Mouse (Mus musculus): ENCODE results near the gene Sgms1. TPM values are rescaled to one million over a fixed set of nuclear protein-coding genes. Genes with fewer than 3 reads are reported as not detected.

Sgms1 gene
- polyA plus RNA-seq, 1 experiment = 5.3 TPM

DNA sequence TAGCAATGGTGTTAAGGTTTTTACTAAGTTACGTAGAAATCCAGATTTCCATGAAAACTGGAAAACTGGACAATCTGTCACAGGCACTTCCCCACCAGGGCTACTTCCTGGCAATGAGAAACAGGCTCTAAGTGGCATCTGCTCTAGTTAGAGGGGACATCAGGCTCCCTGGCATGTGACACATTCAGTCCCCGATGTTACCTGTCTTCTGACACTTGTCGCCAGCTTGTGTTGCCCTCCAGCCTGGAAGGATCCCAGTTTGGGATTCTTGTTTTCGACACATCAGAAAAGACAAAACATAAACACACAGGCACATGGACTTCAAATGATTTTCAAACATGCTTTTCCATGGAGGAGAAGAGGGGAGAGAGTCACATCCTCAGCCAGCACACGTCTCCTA lies 60.0 kb downstream of the Sgms1 start:
- no peak for TF ChIP-seq MYOD1 (IDR thresholded peaks at IDR 0.05; ENCODE audit: control insufficient read depth, insufficient read length, low read depth)
- no peak for TF ChIP-seq FOSL1 (IDR thresholded peaks at IDR 0.05; ENCODE audit: insufficient read depth, low read length, poor library complexity, severe bottlenecking)
- TF ChIP-seq MYOG (IDR thresholded peaks at IDR 0.05; ENCODE audit: control insufficient read depth, extremely low read depth, insufficient read length) = no peak
- TF ChIP-seq CEBPB (IDR thresholded peaks at IDR 0.05; ENCODE audit: low read depth) = no peak
- no peak for TF ChIP-seq USF1 (IDR thresholded peaks at IDR 0.05; ENCODE audit: low read depth)
- TF ChIP-seq CTCF (IDR thresholded peaks at IDR 0.05; ENCODE audit: control insufficient read depth, insufficient read depth, insufficient read length) = no peak
- no peak for TF ChIP-seq MAX (IDR thresholded peaks at IDR 0.05)
- peaks cover 1% of the 10 kb centered on the region for H3K79me3 ChIP-seq (ENCODE audit: low read depth)
- H3K4me3 ChIP-seq (ENCODE audit: insufficient read depth, poor library complexity, severe bottlenecking) = no peak overlapping the region
- H3K79me2 ChIP-seq (ENCODE audit: control insufficient read depth, insufficient read depth) = no peaks in the 10 kb centered on the region
- H3K27me3 ChIP-seq (ENCODE audit: control insufficient read depth, insufficient read depth, insufficient read length) = no peaks in the 10 kb centered on the region
- H3ac ChIP-seq (ENCODE audit: control insufficient read depth, insufficient read length, low read depth) = no peak overlapping the region
- H3K36me3 ChIP-seq (ENCODE audit: control insufficient read depth, insufficient read depth) = no peaks in the 10 kb centered on the region

DNA sequence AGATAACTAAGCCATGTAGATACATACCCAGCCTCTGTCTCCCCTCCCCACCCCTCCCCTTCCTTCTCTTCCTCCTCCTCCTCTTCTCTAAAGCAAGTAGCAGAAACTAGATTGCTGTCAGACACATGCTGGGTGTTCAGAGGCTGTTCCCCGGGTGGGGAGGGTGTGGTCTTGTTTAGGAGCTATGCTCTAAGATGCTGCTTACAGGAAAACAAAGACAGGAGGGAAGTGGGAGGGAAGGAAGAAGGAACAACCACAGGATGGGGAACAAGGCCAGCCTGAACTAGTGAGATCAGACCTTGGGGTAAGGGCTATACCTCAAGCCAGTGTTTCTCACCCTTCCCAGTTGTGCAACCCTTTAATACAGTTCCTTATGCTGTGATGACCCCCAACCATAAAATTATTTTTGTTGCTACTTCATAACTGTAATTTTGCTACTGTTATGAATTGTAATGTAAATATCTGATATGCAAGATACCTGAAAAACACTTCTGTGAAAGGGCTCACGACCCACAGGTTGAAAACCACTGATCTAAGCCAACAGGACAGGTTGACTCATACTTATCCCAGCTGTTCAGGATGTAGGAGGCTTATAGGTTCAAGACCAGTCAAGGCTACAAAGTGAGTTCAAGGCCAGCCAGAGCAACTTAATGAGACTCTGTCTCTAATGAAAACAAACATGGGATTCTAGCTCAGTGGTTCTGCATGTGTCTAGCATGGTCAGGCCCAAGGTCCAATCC lies 61.3 kb downstream of the Sgms1 start:
- H3K79me2 ChIP-seq (ENCODE audit: control insufficient read depth, insufficient read depth) = no peaks in the 10 kb centered on the region
- H3K36me3 ChIP-seq (ENCODE audit: control insufficient read depth, insufficient read depth) = no peaks in the 10 kb centered on the region
- no peak for TF ChIP-seq USF1 (IDR thresholded peaks at IDR 0.05; ENCODE audit: low read depth)
- no peak for TF ChIP-seq MYOG (IDR thresholded peaks at IDR 0.05; ENCODE audit: control insufficient read depth, extremely low read depth, insufficient read length)
- no peak for TF ChIP-seq CTCF (IDR thresholded peaks at IDR 0.05; ENCODE audit: control insufficient read depth, insufficient read depth, insufficient read length)
- no peak for TF ChIP-seq MAX (IDR thresholded peaks at IDR 0.05)
- no peak for TF ChIP-seq FOSL1 (IDR thresholded peaks at IDR 0.05; ENCODE audit: insufficient read depth, low read length, poor library complexity, severe bottlenecking)
- no peak for TF ChIP-seq CEBPB (IDR thresholded peaks at IDR 0.05; ENCODE audit: low read depth)
- TF ChIP-seq MYOD1 (IDR thresholded peaks at IDR 0.05; ENCODE audit: control insufficient read depth, insufficient read length, low read depth) = no peak
- no peaks in the 10 kb centered on the region for H3K79me3 ChIP-seq (ENCODE audit: low read depth)
- no peak overlapping the region for H3K4me3 ChIP-seq (ENCODE audit: insufficient read depth, poor library complexity, severe bottlenecking)
- no peaks in the 10 kb centered on the region for H3K27me3 ChIP-seq (ENCODE audit: control insufficient read depth, insufficient read depth, insufficient read length)
- no peak overlapping the region for H3ac ChIP-seq (ENCODE audit: control insufficient read depth, insufficient read length, low read depth)

DNA sequence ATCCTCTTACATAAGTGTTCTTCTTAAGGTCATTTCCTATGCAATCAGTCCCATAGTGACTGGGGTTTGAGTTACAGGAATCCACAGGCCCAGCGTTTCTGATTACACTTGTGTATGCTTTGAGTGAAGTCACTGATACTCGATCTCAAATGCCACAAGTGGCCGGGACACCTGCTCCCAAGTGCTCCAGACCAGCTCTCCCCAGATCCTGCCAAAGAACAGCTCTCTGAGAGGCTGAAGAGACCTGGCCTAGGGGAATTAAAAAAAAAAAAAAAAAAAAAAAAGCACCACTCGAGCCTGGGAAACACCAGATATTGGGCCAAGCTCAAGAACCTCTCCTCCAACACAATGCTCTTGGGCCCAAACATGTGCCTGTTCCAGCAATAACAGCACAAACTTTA lies 62.9 kb downstream of the Sgms1 start:
- Histone ChIP-seq H3K79me2 (ENCODE audit: control insufficient read depth, insufficient read depth) (no peaks in the 10 kb centered on the region), H3ac (ENCODE audit: control insufficient read depth, insufficient read length, low read depth) (no peak overlapping the region), H3K27me3 (ENCODE audit: control insufficient read depth, insufficient read depth, insufficient read length) (no peaks in the 10 kb centered on the region), H3K79me3 (ENCODE audit: low read depth) (no peaks in the 10 kb centered on the region), H3K4me3 (ENCODE audit: insufficient read depth, poor library complexity, severe bottlenecking) (no peak overlapping the region), H3K36me3 (ENCODE audit: control insufficient read depth, insufficient read depth) (no peaks in the 10 kb centered on the region)
- TF ChIP-seq MAX (IDR thresholded peaks at IDR 0.05) (no peak), MYOD1 (IDR thresholded peaks at IDR 0.05; ENCODE audit: control insufficient read depth, insufficient read length, low read depth) (peak; percentile 29)

DNA sequence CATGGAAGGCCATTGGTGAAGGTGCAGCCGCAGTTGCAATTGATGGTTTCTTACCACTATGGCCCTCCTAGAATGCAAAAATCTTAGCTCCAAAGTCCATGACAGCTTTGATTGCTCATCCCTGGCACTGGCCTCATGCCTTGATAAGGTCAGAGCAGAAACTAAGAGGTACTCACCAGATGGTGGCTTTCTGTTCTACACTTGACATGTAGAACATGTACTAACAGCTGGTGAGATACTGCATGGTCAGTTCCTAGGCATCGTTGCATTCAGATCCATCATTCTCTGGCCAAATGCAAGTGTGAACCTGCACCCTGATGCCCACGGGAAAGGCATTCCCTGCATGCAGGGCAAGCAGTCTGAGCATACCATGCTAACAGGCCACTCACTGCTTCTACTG lies 63.4 kb downstream of the Sgms1 start:
- H3K27me3 ChIP-seq (ENCODE audit: control insufficient read depth, insufficient read depth, insufficient read length) = no peaks in the 10 kb centered on the region
- H3K79me2 ChIP-seq (ENCODE audit: control insufficient read depth, insufficient read depth) = no peaks in the 10 kb centered on the region
- no peak overlapping the region for H3K4me3 ChIP-seq (ENCODE audit: insufficient read depth, poor library complexity, severe bottlenecking)
- no peaks in the 10 kb centered on the region for H3K36me3 ChIP-seq (ENCODE audit: control insufficient read depth, insufficient read depth)
- TF ChIP-seq MYOD1 (IDR thresholded peaks at IDR 0.05; ENCODE audit: control insufficient read depth, insufficient read length, low read depth) = peak; percentile 68
- TF ChIP-seq MAX (IDR thresholded peaks at IDR 0.05) = no peak
- H3K79me3 ChIP-seq (ENCODE audit: low read depth) = no peaks in the 10 kb centered on the region
- no peak overlapping the region for H3ac ChIP-seq (ENCODE audit: control insufficient read depth, insufficient read length, low read depth)

DNA sequence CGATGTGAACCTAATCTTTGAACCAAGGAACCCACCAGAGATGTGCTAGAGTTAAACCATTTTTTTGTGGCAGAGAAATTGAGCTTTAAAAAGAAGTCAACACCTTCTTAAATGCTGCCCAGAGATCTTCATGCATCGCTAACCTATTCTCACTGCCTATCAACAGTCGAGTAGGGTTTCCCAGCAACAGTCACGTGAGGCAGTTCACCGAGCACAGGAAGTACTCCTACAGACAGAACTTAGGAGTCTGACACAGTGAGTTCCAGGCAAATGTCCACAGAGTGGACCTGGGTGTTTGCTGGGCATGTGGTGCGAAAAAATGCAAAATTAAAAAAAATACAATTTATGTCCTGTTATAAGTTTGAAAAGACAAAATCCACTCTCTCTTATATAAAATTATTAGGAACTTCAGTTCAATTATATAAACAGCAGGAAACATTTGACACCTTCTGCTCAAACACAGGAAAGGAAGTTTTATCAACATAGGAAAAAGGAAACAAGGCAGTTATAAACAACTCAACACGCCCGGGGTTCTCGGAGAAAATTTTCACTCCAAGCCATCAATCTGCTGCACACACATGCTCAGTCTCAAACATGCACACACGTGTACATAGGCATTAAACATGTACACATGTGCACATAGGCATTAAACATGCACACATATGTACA lies 64.3 kb downstream of the Sgms1 start:
- Histone ChIP-seq H3K27me3 (ENCODE audit: control insufficient read depth, insufficient read depth, insufficient read length) (no peaks in the 10 kb centered on the region), H3K79me3 (ENCODE audit: low read depth) (no peaks in the 10 kb centered on the region), H3K4me3 (ENCODE audit: insufficient read depth, poor library complexity, severe bottlenecking) (no peak overlapping the region), H3ac (ENCODE audit: control insufficient read depth, insufficient read length, low read depth) (no peak overlapping the region), H3K36me3 (ENCODE audit: control insufficient read depth, insufficient read depth) (no peaks in the 10 kb centered on the region), H3K79me2 (ENCODE audit: control insufficient read depth, insufficient read depth) (no peaks in the 10 kb centered on the region)
- TF ChIP-seq MAX (IDR thresholded peaks at IDR 0.05) = no peak
- TF ChIP-seq USF1 (IDR thresholded peaks at IDR 0.05; ENCODE audit: low read depth) = no peak
- TF ChIP-seq FOSL1 (IDR thresholded peaks at IDR 0.05; ENCODE audit: insufficient read depth, low read length, poor library complexity, severe bottlenecking) = no peak
- TF ChIP-seq CTCF (IDR thresholded peaks at IDR 0.05; ENCODE audit: control insufficient read depth, insufficient read depth, insufficient read length) = no peak
- TF ChIP-seq MYOD1 (IDR thresholded peaks at IDR 0.05; ENCODE audit: control insufficient read depth, insufficient read length, low read depth) = no peak
- no peak for TF ChIP-seq CEBPB (IDR thresholded peaks at IDR 0.05; ENCODE audit: low read depth)
- TF ChIP-seq MYOG (IDR thresholded peaks at IDR 0.05; ENCODE audit: control insufficient read depth, extremely low read depth, insufficient read length) = no peak

DNA sequence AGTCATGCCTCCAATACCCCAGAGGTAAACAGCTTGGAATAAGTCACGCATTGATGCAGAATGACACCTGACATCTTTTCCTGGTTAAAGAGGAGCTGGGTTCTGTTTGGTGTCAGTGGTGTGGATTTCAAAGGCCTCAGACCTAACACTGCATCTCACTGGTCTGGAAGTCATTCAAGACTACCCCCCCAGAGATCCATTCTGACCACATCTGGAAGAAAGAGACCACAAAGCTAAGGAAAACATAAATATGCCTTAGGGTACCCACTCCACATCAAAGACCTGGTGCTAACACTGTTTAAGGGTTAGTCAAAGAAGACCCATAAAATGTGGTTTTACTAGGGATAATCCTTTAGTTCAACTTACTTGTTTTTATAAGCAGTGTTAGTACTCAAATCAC lies 65.0 kb downstream of the Sgms1 start:
- no peak overlapping the region for H3ac ChIP-seq (ENCODE audit: control insufficient read depth, insufficient read length, low read depth)
- no peaks in the 10 kb centered on the region for H3K36me3 ChIP-seq (ENCODE audit: control insufficient read depth, insufficient read depth)
- TF ChIP-seq MYOD1 (IDR thresholded peaks at IDR 0.05; ENCODE audit: control insufficient read depth, insufficient read length, low read depth) (no peak), MYOG (IDR thresholded peaks at IDR 0.05; ENCODE audit: control insufficient read depth, extremely low read depth, insufficient read length) (no peak), MAX (IDR thresholded peaks at IDR 0.05) (no peak)
- H3K79me3 ChIP-seq (ENCODE audit: low read depth) = no peaks in the 10 kb centered on the region
- H3K79me2 ChIP-seq (ENCODE audit: control insufficient read depth, insufficient read depth) = no peaks in the 10 kb centered on the region
- no peaks in the 10 kb centered on the region for H3K27me3 ChIP-seq (ENCODE audit: control insufficient read depth, insufficient read depth, insufficient read length)
- H3K4me3 ChIP-seq (ENCODE audit: insufficient read depth, poor library complexity, severe bottlenecking) = no peak overlapping the region

Measured in C2C12 (cell line).